Mouse (Mus musculus) fat pad, adult 2 months (tissue): ENCODE data around the gene Me1.
"Not testable (repeated sequence)": the region's sequence is repeated elsewhere in the genome, so short reads cannot be mapped to it uniquely, and the experiment has no call there.

Source experiments
- DNase-seq: peaks from one replicate; pipeline ENCODE4 v3.0.0-alpha.2; 2011; ENCODE audit warnings: low read depth, low spot score; ENCODE audit errors: extremely low read depth

The Me1 gene

DNA sequence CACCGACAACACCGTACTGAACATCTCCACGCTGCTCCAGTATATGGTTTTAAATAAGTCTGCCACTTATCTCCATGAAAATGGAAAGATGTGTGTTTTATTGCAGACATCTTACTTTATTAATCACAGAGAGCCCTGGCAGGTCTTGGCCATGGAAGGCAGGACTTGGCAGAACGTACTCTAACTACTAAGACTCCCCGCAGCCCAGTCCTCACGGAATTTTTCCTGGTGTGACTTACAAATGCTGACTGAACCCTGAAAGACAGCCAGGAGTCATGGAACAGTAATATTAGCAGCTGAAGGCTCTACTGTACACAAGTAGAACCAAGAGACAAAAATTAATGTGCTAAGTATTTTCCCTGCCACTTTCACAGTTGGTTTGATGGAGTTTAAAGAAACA lies 90.0 kb downstream of the Me1 start:
- DNase-seq = no peak

DNA sequence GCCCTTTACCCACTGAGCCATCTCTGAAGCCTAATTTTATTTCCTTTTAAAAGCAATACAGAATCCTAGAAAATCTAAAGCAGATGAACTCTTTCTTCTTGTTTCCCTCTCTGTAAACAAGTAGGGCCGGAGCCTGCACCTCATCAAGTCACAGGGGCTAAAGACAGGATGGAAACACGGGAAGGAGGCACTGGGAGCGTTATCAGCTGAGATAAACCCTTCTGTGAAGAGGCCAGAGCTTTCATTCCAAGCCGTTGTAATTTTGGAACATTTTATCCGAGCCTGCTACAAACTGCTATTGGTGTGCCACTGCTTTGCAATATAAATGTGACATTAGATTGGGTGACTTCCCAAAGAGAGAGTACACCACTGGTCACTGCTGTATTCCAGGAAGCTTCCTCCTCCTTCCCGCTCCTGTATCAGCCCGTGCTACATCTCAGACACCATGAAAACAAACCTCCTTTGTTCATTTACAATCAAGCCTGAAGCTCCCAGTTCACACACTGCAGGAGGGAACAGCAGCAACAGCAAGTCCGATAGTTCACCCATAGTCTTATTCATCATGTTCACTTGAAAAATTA lies 95.9 kb downstream of the Me1 start:
- DNase-seq = no peak

DNA sequence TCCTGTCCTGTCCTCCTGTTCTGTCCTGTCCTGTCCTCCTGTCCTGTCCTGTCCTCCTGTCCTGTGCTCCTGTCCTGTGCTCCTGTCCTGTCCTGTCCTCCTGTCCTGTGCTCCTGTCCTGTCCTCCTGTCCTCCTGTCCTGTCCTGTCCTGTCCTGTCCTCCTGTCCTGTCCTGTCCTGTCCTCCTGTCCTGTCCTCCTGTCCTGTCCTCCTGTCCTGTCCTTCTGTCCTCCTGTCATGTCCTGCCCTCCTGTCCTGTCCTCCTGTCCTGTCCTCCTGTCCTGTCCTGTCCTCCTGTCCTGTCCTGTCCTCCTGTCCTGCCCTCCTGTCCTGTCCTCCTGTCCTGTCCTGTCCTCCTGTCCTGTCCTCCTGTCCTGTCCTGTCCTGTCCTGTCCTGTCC lies 98.8 kb downstream of the Me1 start:
- DNase-seq = not testable (repeated sequence)

DNA sequence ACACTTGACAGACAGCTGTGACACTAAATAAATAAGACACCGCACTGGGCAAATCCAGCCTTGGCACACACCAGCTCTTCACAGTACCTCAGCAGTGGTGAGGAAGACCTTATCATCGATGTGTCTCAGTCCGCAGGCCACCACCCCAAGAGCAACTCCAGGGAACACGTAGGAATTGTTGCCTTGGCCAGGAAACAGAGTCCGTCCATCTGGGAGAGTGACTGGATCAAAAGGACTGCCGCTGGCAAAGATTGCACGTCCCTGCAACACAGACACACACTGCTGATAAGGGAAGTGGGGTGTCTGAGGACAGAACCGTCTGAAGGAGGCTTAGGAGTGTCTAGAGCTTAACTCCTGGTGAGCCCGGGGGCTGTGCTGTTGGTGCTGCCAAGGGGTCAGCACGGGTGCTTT lies 101.4 kb downstream of the Me1 start:
- DNase-seq = not testable (repeated sequence)

DNA sequence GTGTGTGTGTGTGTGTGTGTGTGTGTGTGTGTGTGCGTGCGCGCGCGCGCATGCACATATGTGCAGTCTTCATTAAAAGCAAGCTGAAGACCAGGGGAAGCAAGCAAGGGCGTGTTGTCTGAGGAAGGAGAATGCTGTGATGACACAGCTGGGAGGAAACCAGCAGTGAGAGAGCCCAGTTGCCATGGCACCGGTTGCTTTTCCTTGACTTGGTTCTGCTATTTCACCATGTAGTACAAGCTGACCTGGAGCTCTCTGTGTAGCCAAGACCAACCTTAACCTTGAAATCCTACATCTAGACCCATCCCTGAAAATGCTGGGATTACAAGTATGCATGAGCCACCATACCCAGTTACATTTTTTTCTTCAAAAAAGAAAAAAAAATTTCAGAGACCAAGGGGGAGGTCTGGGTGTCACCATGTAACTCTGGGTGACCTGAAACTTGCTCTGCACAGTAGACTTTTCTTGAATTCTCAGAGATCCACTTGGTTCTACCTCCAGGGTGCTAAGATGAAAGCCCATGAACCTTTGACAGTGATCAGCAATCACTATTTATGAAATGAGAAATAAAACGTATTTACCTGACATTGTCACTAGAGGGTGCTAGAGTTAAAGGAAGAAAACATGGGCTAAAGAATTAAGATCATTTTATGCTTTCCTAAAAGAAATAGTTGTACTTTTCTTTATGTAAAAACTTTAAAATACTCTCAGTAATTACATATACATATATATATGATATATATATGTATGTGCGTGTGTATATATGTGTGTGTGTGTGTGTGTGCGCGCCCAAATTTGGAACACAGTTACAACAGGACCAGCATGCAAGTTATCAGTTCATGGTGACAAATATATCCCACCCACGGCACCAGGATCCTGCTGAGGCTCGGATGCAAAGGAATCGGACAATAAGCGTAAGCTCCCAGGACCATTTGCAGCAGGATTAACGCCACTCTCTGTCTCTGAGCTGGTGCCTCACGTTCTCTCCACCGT lies 102.8 kb downstream of the Me1 start:
- no peak for DNase-seq

DNA sequence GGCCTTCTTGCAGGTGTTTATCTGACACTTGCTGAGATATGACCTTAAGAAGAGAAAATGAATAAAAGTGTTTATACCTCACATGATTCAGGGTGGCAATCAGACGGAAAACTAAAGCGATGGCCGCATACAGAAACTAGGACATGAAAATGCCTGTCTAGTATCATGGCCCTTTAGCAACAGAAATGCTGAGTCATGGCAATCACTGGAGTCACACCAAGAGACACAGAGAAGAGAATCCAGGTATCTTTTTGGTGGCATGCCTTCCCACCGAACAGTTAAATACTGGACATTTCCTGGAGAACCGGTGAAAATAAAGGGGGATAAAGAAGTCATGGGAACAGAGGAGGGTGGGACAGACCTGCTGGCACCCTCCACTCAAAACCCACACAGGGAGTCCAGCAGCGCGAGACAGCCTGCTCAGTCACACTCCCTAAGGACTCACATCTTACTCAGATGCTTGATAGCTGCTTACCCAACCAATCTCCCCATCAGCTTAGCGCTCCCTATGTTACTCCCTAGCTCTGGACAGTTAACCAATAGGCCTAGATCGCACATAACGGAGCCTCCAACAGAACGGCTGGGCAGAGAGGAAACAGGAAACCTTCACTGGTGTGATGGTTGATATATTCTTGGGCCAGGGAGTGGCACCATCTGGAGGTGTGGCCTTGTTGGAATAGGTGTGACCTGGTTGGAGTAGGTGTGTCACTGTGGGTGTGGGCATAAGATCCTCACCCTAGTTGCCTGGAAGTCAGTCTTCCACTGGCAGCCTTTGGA lies 108.5 kb downstream of the Me1 start:
- no peak for DNase-seq

DNA sequence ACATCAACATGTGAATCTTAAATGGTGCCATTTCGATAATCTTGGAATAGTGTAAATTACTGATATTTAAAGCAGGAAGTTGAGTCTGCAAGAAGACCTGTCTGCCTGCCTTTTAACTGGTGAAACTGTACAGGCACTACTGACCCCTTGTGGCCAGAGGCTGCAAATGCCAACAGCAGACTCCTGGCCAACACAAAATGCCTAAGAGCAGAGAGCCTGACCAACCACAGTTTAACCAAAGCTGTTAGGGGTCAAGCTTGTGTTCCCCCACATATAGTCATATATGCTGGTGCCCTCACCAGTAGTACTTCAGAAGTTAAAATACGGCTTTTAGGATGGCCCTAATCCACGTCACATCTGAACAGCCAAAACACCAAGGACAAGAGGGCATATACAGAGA lies 112.0 kb downstream of the Me1 start:
- DNase-seq = no peak

DNA sequence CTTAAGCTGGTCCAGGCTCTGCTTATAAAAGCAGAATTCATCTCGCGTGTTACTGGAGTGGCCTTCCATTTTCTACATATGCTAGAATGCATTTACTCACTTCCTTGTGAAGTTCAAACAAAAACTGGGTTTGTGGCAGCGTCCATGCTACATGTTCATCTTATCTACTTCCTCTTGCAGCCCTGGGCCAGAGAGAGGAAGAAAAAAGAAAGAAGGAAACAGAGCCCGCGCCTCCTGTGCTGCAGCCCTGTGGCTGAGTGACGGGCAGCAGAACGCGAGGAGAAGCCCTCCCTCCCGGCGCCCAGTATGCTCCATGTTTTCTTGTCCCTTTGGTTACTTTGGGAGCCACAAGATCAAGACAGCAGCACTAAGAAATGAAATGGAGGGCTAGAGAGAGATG lies 116.1 kb downstream of the Me1 start:
- DNase-seq = no peak

DNA sequence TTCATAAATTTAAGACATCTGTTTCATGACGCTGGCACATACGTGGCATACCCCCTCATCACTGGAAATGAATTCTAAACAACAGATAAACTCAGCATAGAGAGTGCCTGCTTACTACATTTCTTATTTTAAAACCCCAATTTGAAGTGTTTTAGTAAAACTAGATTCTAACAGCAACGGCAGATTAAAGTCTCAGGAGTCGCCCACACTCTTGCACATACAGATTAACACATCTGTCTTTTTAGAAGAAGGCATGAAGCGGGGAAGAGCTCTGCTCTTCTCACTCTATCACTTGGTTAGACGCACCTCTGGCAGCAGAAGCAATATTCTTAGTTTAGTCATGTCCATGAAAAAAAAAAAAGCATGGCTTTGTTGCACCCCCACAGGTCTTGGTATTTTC lies 120.6 kb downstream of the Me1 start:
- no peak for DNase-seq

DNA sequence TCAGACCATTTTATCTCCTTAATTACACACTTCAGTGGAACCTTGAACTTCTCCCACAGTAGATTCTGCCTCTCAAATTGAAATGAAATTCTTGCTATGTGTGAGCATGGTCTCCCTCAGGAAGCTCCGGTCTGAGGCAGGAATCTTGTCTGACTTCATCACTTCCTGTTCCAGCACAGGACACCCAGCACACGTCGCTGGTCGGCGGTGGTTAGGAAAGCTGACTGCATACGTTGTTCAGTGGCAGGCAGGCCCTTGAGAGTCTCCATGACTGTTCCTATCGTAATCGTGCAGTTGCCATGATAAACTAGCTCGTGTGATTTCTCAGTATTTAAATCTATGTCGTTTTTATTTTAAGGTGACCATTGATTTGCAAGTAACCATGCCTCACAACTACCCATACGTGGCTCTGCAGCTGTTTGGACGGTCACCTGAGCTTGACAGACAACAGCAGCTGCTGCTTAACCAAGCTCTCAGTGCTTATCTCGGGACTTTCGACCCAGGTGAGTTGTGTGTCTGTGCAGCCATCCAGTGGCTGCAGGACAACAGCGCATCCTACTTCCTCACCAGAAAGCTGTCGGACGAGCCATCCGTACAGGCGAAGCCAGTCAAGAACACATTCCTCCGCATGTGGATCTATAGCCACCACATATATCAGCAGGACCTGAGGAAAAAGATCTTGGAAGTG lies 122.0 kb downstream of the Me1 start:
- DNase-seq = no peak

DNA sequence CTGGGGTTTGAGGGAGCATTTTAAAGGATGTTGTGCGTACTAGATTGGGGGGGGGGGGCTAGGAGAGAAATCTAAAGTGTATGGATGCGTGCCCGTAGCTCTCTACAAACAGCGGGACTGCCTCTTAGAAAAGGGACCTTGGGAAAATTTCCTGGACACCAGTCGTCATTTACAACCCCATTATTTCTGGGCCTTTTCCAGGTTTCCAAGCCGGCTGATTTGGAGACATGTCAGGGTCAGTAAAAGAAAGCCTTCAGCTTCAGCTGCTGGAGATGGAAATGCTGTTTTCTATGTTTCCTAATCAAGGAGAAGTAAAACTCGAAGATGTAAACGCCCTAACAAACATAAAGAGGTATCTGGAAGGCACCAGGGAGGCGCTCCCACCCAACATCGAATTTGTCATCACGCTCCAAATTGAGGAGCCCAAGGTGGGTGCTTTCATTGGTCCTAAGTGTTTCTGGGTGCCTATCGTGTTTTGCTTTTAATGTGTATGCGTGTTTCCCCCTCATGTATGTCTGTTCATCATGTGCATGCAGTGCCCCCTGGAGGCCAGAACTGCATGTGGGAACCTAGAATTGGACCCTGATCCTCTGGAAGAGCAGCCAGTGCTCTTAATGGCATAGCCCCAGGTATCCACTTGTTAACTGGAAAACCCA lies 123.0 kb downstream of the Me1 start:
- DNase-seq = no peak

DNA sequence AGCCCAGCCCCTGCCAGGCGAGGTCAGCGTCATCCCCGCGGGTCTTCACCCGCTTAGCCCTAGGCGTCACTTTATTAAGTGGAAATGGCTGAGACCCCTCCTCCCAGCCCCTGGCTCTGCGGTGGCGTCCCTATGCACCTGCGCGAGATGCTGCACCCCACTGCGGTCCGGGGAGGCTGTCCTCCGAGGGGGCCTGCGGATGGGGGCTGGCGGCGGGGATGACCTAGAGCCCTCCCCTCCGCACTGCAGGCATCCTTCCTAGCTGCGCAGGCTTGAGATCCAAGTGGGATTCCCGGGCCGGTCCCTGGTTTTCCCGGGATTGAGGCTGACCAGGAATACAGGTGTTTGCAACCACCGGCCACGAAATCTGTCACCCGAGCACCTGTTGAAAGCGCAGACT lies 123.6 kb downstream of the Me1 start:
- DNase-seq = no peak

DNA sequence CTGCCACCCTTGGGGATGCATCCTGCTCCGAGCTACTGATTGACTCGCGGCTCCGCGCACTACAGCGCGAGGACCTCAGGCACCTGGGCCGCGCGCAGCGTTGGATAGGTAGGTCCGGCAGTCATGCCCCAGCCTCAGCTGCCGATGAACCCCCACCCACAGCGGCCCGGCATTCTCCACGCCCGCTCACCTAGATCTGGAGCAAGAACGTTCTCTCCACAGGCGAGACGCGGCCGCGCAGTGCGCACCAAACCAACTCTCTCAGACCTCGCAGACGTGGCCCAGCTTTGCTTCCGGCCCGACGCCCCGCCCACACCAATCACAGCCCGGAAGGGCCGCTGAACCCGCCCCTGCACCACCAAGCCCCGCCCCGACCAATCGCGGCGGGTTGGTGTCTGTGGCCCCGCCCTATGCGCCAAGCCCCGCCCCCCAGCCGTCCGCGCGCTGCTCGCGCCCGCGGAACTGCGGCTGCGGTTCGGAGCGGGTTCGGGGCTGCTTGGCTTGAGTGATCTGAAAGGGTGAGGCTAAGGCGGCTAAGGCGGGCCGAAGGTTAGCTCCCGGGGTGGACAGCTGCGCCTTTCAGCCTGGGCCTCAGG lies 124.1 kb downstream of the Me1 start, which contains the start of the genes Pgm3 and Rwdd2a:
Gene Pgm3, minus strand, starts transcription at position 303 of the 596 bp plus-strand sequence.
Gene Rwdd2a, plus strand, starts transcription at position 452 of the 596 bp plus-strand sequence.
- DNase-seq = no peak

DNA sequence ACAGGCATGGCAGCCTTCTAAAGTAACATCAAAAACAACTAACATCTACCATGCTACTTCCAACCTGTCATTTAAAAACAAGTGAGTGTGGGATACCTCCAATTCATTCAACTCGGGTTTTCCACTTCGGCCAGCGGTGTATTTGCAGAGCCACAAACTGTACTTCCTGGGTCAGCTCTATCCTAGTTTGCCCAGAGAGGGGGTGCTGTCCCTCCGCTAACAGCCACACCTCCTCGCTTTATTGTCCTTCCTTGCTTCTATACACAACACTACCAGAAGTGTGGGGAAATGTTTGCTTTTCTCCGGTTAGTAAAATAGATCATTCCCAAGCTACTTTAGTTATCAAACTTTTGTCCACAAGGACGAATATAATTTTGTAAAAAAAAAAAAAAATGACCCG lies 124.8 kb downstream of the Me1 start:
- no peak for DNase-seq

DNA sequence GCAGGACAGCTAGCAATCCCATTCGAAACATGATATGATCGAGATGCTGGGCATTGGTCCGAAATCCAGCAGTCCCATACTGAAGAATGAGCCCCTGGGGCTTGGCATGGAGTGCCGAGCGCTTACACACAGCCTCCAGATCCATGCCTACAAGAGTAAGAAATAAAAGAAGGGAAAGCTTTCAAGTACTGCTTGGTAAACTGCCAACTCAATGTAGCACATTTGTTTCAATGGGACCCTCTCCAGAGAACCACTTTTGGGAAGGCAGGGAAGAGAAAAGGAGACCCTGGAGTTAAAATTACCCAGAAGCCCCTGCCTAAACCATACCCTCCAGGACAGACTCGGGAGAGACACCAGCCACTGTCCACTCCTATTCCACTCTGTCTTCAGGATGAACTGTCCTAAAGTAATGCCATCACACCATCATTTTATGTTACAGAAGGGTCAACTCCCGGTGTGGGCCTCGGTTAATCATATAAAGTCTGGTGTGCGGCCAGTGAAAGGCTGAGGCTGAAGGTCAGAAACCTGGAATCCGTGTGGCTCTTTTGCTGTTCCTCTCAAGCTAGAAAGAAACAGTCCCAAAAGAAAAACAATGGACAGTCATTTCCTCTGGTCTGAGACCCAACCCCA lies 125.4 kb downstream of the Me1 start:
- DNase-seq = no peak

DNA sequence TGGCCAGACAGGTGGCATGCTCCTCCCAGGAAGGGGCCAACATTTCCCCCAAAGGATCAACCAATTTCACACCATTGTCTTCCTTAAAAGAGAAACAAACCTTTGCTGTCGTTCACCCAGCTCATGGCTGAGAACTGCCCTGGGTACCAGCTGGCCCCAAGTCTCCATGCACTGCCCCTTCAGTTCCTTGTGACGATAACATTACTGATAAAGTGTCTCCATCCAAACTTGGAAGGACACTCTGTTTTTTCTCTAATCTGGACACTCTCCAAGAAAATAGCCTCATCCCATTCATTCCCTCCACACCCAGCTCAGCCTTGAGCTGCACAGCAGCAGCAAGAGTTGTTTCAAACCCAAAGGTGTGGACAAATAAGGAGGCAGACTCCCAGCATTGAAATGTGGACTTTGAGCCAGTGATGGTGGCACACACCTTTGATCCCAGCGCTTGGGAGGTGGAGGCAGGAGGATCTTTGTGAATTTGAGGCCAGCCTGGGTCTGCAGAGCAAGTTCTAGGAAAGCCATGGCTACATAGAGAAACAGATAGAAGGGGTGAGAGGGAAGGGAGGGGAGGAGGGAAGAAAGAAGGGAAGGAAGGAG lies 126.3 kb downstream of the Me1 start:
- DNase-seq = no peak

DNA sequence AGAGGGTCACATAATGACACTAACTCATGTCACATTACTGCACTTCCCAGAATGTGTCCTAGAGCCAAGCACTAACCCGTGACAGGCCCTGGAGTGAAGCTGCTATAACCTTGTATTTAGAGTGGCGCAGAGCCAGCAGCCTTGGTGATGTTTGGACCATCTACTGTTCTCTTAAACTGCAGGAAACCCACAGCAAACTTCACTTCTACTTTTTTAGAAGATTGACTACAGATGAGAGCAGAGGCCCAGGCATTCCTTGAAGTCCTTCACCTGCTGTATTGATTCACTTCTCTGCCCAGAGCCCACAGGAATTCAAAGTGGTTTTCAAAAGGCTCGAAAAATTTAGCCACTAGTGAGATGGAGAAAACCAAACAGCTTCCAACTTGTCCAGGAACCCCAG lies 135.2 kb downstream of the Me1 start:
- no peak for DNase-seq

DNA sequence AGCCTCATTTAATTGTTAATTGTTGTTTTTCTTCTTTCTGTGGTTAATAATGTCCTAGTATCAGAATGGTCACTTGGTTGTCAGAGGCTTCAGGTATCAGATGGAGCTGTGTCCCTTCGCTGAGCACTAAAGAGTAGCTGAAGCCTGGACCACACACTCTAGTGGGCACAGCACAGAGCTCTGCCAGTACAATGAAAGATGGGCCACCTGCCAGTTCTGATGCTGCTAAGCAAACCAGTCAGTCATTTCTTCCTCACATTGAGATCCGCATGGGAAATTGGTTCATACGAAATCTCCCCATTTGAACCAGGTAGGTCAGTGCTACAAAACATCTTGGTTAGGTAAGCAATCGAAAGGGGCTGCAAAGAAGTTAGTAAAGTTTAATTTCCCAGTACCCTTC lies 141.1 kb downstream of the Me1 start:
- DNase-seq = no peak

DNA sequence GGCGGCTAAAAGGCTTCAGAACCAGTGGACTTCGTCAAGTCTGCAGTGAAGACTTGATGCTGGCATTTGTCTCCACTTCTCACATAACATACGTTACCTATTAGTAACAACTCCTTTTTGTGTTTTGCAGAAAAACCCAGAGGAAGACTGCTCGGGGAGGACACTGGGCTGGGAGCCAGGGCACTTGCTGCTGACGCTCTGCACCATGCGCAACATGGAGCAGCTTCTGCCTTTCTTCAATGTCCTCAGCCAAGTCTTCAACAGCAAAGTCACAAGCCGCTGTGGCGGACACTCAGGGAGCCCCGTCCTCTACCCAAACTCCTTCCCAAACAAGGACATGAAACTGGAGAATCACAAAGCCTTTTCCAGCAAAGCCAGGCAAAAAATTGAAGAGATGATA lies 141.9 kb downstream of the Me1 start:
- no peak for DNase-seq
